Mouse (Mus musculus) hindbrain, embryonic 11.5 days (tissue): ENCODE results near the gene Asic1. TPM values are rescaled to one million over a fixed set of nuclear protein-coding genes. Genes with fewer than 3 reads are reported as not detected.

ENCODE experiments used
- ATAC-seq: fragments of 200-750 bp; cut with Nextera tagmentation; 2 replicates; pipeline ENCODE4 v1.8.0; 2017; ENCODE audit warnings: mild to moderate bottlenecking, moderate TSS enrichment, moderate library complexity; ENCODE audit not compliant: low FRiP score
- DNase-seq: peaks from one replicate; pipeline ENCODE4 v3.0.0-alpha.2; 2015; ENCODE audit warnings: low spot score
- H3K27ac ChIP-seq: fragments of 300-500 bp; sonication (generic); 2 replicates; pipeline ENCODE4 v1.5.1; 2014; ENCODE audit warnings: mild to moderate bottlenecking, low read depth, low read length
- H3K27me3 ChIP-seq: fragments of 300-500 bp; sonication (generic); 2 replicates; pipeline ENCODE4 v1.6.1; 2014; ENCODE audit warnings: mild to moderate bottlenecking, low read length, moderate library complexity, mixed read lengths; ENCODE audit not compliant: control insufficient read depth, insufficient read depth
- H3K36me3 ChIP-seq: fragments of 300-500 bp; sonication (generic); 2 replicates; pipeline ENCODE4 v1.6.1; 2014; ENCODE audit warnings: mild to moderate bottlenecking, low read length, moderate library complexity, mixed read lengths; ENCODE audit not compliant: control insufficient read depth, insufficient read depth
- H3K4me1 ChIP-seq: fragments of 300-500 bp; sonication (generic); replicated peaks from 2 replicates; pipeline ENCODE4 v1.6.1; 2014; ENCODE audit warnings: low read length, mixed read lengths; ENCODE audit not compliant: control insufficient read depth, insufficient read depth
- H3K4me2 ChIP-seq: fragments of 300-500 bp; sonication (generic); replicated peaks from 2 replicates; pipeline ENCODE4 v1.6.1; 2014; ENCODE audit warnings: mild to moderate bottlenecking, low read depth, low read length
- H3K4me3 ChIP-seq: fragments of 300-500 bp; sonication (generic); 2 replicates; pipeline ENCODE4 v1.5.1; 2014; ENCODE audit warnings: low read depth, low read length
- H3K9ac ChIP-seq: fragments of 300-500 bp; sonication (generic); 2 replicates; pipeline ENCODE4 v1.6.1; 2014; ENCODE audit warnings: low read depth, low read length
- H3K9me3 ChIP-seq: fragments of 300-500 bp; sonication (generic); 2 replicates; pipeline ENCODE4 v1.6.1; 2016; ENCODE audit warnings: low read length; ENCODE audit not compliant: control insufficient read depth
- WGBS: fragments of 180-500 bp; shearing (Covaris S2); extraction: QIAGEN DNeasy Blood & Tissue Kit; methylation state at CpG from one replicate; pipeline ENCODE4 v1.1.7; 2014; 5-methylcytosine and 5-hydroxymethylcytosine counted together
- polyA plus RNA-seq: library from polyadenylated mRNA; unstranded; fragments of >200 nt; fragmentation: Nextera tagmentation; extraction: Ambion mirVana; gene quantifications from 2 replicates; pipeline ENCODE4 v1.2.1, GENCODE M21; 2014

Asic1 gene
- polyA plus RNA-seq, 1 experiment from 2014 or later = 21.0 TPM

- Histone ChIP-seq H3K9me3 (no peaks in the 10 kb centered on the region), H3K4me3 (no peak overlapping the region), H3K27me3 (peaks cover 2% of the 10 kb centered on the region; the same call in 1 of the 2 replicates), H3K27ac (peak overlapping the region; percentile 47), H3K4me1 (peaks cover 18% of the 10 kb centered on the region), H3K9ac (0 out of 2 replicates have a peak overlapping the region, but pooled peaks have one; percentile 23), H3K4me2 (no peak overlapping the region), H3K36me3 (no peaks in the 10 kb centered on the region)
- peak; percentile 62 for DNase-seq
- WGBS = 24% methylated on average over 4 of the region's 4 CpGs
- peak; percentile 55; the same call in 1 of the 2 replicates for ATAC-seq
Observed at GRCm38 (mm10) chr15:99648326-99648725, 21.8 kb upstream of the Asic1 start.

GRCm38 (mm10) chr15:99649067-99649761 lies 21.0 kb upstream of the Asic1 start:
- Histone ChIP-seq H3K36me3 (no peaks in the 10 kb centered on the region), H3K9ac (no peak overlapping the region), H3K4me1 (peaks cover 21% of the 10 kb centered on the region), H3K4me2 (peak overlapping the region; percentile 57), H3K27me3 (peaks cover 4% of the 10 kb centered on the region; the same call in 1 of the 2 replicates), H3K4me3 (peak overlapping the region; percentile 89; the same call in 1 of the 2 replicates), H3K9me3 (no peaks in the 10 kb centered on the region), H3K27ac (peak overlapping the region; percentile 47)
- WGBS = 40% methylated on average over 6 of the region's 6 CpGs
- ATAC-seq = no peak
- DNase-seq = no peak

GRCm38 (mm10) chr15:99650304-99650703 lies 19.9 kb upstream of the Asic1 start:
- Histone ChIP-seq H3K27ac (no peak overlapping the region), H3K9me3 (no peaks in the 10 kb centered on the region), H3K4me3 (peak overlapping the region; percentile 89), H3K9ac (peak overlapping the region; percentile 85), H3K27me3 (peaks cover 14% of the 10 kb centered on the region), H3K36me3 (no peaks in the 10 kb centered on the region), H3K4me1 (peaks cover 17% of the 10 kb centered on the region), H3K4me2 (peak overlapping the region; percentile 57)
- WGBS = 55% methylated on average over 2 of the region's 2 CpGs
- DNase-seq = no peak
- no peak for ATAC-seq

- peak within 1 kb of the TSS; percentile 89 for H3K4me3 ChIP-seq
- ATAC-seq = peak; percentile 91
- under 1% methylated on average over 52 of the region's 68 CpGs for whole genome bisulfite sequencing
- peak within 1 kb of the TSS; percentile 57 for H3K4me2 ChIP-seq
- H3K9ac ChIP-seq = peak within 1 kb of the TSS; percentile 85
- DNase-seq = peak; percentile 99
- H3K4me1 ChIP-seq = peaks cover 17% of the 10 kb centered on the region
- no peaks in the 10 kb centered on the region for H3K9me3 ChIP-seq
- H3K36me3 ChIP-seq = no peaks in the 10 kb centered on the region
- no peak within 1 kb of the TSS for H3K27ac ChIP-seq
- H3K27me3 ChIP-seq = peaks cover 14% of the 10 kb centered on the region
Observed at GRCm38 (mm10) chr15:99651163-99651872, 18.9 kb upstream of the Asic1 start, which contains the start of gene Racgap1. Gene Racgap1 (minus strand): TSS chr15:99651656.

GRCm38 (mm10) chr15:99651984-99652872 lies 17.9 kb upstream of the Asic1 start:
- Histone ChIP-seq H3K9me3 (no peaks in the 10 kb centered on the region), H3K4me2 (peak overlapping the region; percentile 36), H3K36me3 (no peaks in the 10 kb centered on the region), H3K27me3 (peaks cover 14% of the 10 kb centered on the region), H3K4me3 (peak overlapping the region; percentile 89), H3K4me1 (peaks cover 14% of the 10 kb centered on the region), H3K27ac (no peak overlapping the region), H3K9ac (no peak overlapping the region)
- ATAC-seq (no peak; the same call in 1 of the 2 replicates), DNase-seq (no peak)
- WGBS = 78% methylated on average over 10 of the region's 10 CpGs

- peaks cover 14% of the 10 kb centered on the region for H3K27me3 ChIP-seq
- H3K9ac ChIP-seq = no peak overlapping the region
- no peaks in the 10 kb centered on the region for H3K9me3 ChIP-seq
- H3K27ac ChIP-seq = no peak overlapping the region
- peaks cover 11% of the 10 kb centered on the region for H3K4me1 ChIP-seq
- no peaks in the 10 kb centered on the region for H3K36me3 ChIP-seq
- H3K4me2 ChIP-seq = peak overlapping the region; percentile 24; the same call in 1 of the 2 replicates
- 11% methylated on average over 8 of the region's 8 CpGs for WGBS
- H3K4me3 ChIP-seq = no peak overlapping the region
- no peak for ATAC-seq
- no peak for DNase-seq
Observed at GRCm38 (mm10) chr15:99653291-99653690, 16.9 kb upstream of the Asic1 start.

- Histone ChIP-seq H3K4me2 (peak overlapping the region; percentile 24), H3K36me3 (no peaks in the 10 kb centered on the region), H3K4me1 (peaks cover 10% of the 10 kb centered on the region), H3K27me3 (peaks cover 14% of the 10 kb centered on the region), H3K9ac (no peak overlapping the region), H3K27ac (no peak overlapping the region), H3K9me3 (no peaks in the 10 kb centered on the region), H3K4me3 (no peak overlapping the region)
- ATAC-seq (no peak), DNase-seq (no peak)
- WGBS = 2% methylated on average over 21 of the region's 21 CpGs
Observed at GRCm38 (mm10) chr15:99653876-99654275, 16.3 kb upstream of the Asic1 start.

- Histone ChIP-seq H3K9me3 (no peaks in the 10 kb centered on the region), H3K27me3 (peaks cover 14% of the 10 kb centered on the region), H3K4me2 (no peak overlapping the region), H3K36me3 (no peaks in the 10 kb centered on the region), H3K9ac (no peak overlapping the region), H3K4me1 (peaks cover 3% of the 10 kb centered on the region; the same call in 1 of the 2 replicates), H3K27ac (0 out of 2 replicates have a peak overlapping the region, but pooled peaks have one; percentile 39), H3K4me3 (no peak overlapping the region)
- 48% methylated on average over 9 of the region's 9 CpGs for WGBS
- ATAC-seq (no peak), DNase-seq (no peak)
Observed at GRCm38 (mm10) chr15:99655956-99656355, 14.2 kb upstream of the Asic1 start.
